Mouse (Mus musculus): Measurements from ENCODE around the gene Pth1r. TPM values are rescaled to one million over a fixed set of nuclear protein-coding genes. Genes with fewer than 3 reads are reported as not detected.

Gene Pth1r
- polyA plus RNA-seq, 1 experiment = 0.12 TPM

- TF ChIP-seq FOSL1 (IDR thresholded peaks at IDR 0.05; ENCODE audit: insufficient read depth, low read length, poor library complexity, severe bottlenecking) (no peak), MYOG (IDR thresholded peaks at IDR 0.05; ENCODE audit: control insufficient read depth, extremely low read depth, insufficient read length) (no peak), MYOD1 (IDR thresholded peaks at IDR 0.05; ENCODE audit: control insufficient read depth, insufficient read length, low read depth) (no peak), MAX (IDR thresholded peaks at IDR 0.05) (no peak), CTCF (IDR thresholded peaks at IDR 0.05; ENCODE audit: control insufficient read depth, insufficient read depth, insufficient read length) (no peak), CEBPB (IDR thresholded peaks at IDR 0.05; ENCODE audit: low read depth) (no peak), USF1 (IDR thresholded peaks at IDR 0.05; ENCODE audit: low read depth) (no peak)
- Histone ChIP-seq H3K4me3 (ENCODE audit: insufficient read depth, poor library complexity, severe bottlenecking) (no peak overlapping the region), H3ac (ENCODE audit: control insufficient read depth, insufficient read length, low read depth) (no peak overlapping the region), H3K79me2 (ENCODE audit: control insufficient read depth, insufficient read depth) (no peaks in the 10 kb centered on the region), H3K36me3 (ENCODE audit: control insufficient read depth, insufficient read depth) (no peaks in the 10 kb centered on the region), H3K79me3 (ENCODE audit: low read depth) (no peaks in the 10 kb centered on the region), H3K27me3 (ENCODE audit: control insufficient read depth, insufficient read depth, insufficient read length) (peaks cover 53% of the 10 kb centered on the region)
These were observed 10.9 kb upstream of the Pth1r start for GRCm38 (mm10) chr9:110757816-110758215.

DNA sequence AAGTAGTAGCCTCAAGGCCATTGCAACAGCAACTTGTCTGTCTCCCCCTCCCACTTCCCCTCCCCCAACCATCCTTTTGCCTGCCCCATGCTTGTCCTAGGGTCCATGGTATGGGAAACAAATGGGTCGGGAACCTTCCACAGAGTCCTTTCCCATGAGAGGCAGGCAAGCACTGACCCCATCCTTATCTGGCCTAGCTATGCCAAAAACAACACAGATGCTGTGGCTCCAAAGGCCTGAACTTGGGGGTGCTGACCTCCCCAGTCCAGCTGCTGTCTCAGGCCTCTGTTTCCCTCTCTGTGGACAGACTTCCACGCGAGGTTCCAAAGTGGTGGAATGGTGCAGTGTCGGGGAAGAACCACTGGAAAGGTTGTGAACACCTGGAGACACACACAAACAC is 6.8 kb upstream of the Pth1r start:
- H3K79me3 ChIP-seq (ENCODE audit: low read depth) = no peaks in the 10 kb centered on the region
- no peak for TF ChIP-seq CTCF (IDR thresholded peaks at IDR 0.05; ENCODE audit: control insufficient read depth, insufficient read depth, insufficient read length)
- no peak for TF ChIP-seq FOSL1 (IDR thresholded peaks at IDR 0.05; ENCODE audit: insufficient read depth, low read length, poor library complexity, severe bottlenecking)
- no peak for TF ChIP-seq MYOD1 (IDR thresholded peaks at IDR 0.05; ENCODE audit: control insufficient read depth, insufficient read length, low read depth)
- TF ChIP-seq MYOG (IDR thresholded peaks at IDR 0.05; ENCODE audit: control insufficient read depth, extremely low read depth, insufficient read length) = no peak
- TF ChIP-seq MAX (IDR thresholded peaks at IDR 0.05) = no peak
- H3K27me3 ChIP-seq (ENCODE audit: control insufficient read depth, insufficient read depth, insufficient read length) = peaks cover 70% of the 10 kb centered on the region
- H3ac ChIP-seq (ENCODE audit: control insufficient read depth, insufficient read length, low read depth) = no peak overlapping the region
- no peaks in the 10 kb centered on the region for H3K79me2 ChIP-seq (ENCODE audit: control insufficient read depth, insufficient read depth)
- no peaks in the 10 kb centered on the region for H3K36me3 ChIP-seq (ENCODE audit: control insufficient read depth, insufficient read depth)
- no peak overlapping the region for H3K4me3 ChIP-seq (ENCODE audit: insufficient read depth, poor library complexity, severe bottlenecking)

- TF ChIP-seq CTCF (IDR thresholded peaks at IDR 0.05; ENCODE audit: control insufficient read depth, insufficient read depth, insufficient read length) = no peak
- TF ChIP-seq FOSL1 (IDR thresholded peaks at IDR 0.05; ENCODE audit: insufficient read depth, low read length, poor library complexity, severe bottlenecking) = no peak
- Histone ChIP-seq H3K27me3 (ENCODE audit: control insufficient read depth, insufficient read depth, insufficient read length) (peaks cover 78% of the 10 kb centered on the region), H3ac (ENCODE audit: control insufficient read depth, insufficient read length, low read depth) (no peak overlapping the region)
These were observed 6.0 kb upstream of the Pth1r start for GRCm38 (mm10) chr9:110752917-110753435.

DNA sequence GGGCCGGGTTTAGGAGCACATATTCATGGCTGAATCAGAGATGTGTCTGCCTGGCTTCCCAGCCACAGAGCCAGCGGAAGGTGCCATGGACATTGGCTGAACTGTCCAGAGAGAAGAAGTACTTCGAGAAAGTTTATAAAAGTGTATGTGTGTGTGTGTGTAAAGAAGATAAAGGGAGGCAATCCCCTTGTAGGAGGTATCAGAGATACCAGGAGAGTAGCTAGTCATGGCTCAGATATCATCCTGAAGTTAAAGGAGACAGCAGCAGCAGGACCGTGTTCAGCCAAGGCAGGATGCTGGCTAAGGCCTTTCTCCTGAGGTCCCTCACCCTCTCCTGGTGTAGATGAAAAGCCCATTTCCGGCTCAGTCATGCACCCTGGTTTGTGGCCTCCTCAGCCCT is 4.5 kb upstream of the Pth1r start:
- Histone ChIP-seq H3ac (ENCODE audit: control insufficient read depth, insufficient read length, low read depth) (no peak overlapping the region), H3K79me2 (ENCODE audit: control insufficient read depth, insufficient read depth) (no peaks in the 10 kb centered on the region), H3K36me3 (ENCODE audit: control insufficient read depth, insufficient read depth) (no peaks in the 10 kb centered on the region), H3K79me3 (ENCODE audit: low read depth) (no peaks in the 10 kb centered on the region), H3K4me3 (ENCODE audit: insufficient read depth, poor library complexity, severe bottlenecking) (no peak overlapping the region), H3K27me3 (ENCODE audit: control insufficient read depth, insufficient read depth, insufficient read length) (peaks cover 85% of the 10 kb centered on the region)
- TF ChIP-seq MYOD1 (IDR thresholded peaks at IDR 0.05; ENCODE audit: control insufficient read depth, insufficient read length, low read depth) = no peak
- TF ChIP-seq USF1 (IDR thresholded peaks at IDR 0.05; ENCODE audit: low read depth) = no peak
- TF ChIP-seq CTCF (IDR thresholded peaks at IDR 0.05; ENCODE audit: control insufficient read depth, insufficient read depth, insufficient read length) = no peak
- no peak for TF ChIP-seq CEBPB (IDR thresholded peaks at IDR 0.05; ENCODE audit: low read depth)
- TF ChIP-seq MAX (IDR thresholded peaks at IDR 0.05) = no peak
- no peak for TF ChIP-seq MYOG (IDR thresholded peaks at IDR 0.05; ENCODE audit: control insufficient read depth, extremely low read depth, insufficient read length)
- TF ChIP-seq FOSL1 (IDR thresholded peaks at IDR 0.05; ENCODE audit: insufficient read depth, low read length, poor library complexity, severe bottlenecking) = no peak

More at GRCm38 (mm10) chr9:110752917-110753435, 6.0 kb upstream of the Pth1r start:
- Histone ChIP-seq H3K4me3 (ENCODE audit: insufficient read depth, poor library complexity, severe bottlenecking) (no peak overlapping the region), H3K36me3 (ENCODE audit: control insufficient read depth, insufficient read depth) (no peaks in the 10 kb centered on the region), H3K79me2 (ENCODE audit: control insufficient read depth, insufficient read depth) (no peaks in the 10 kb centered on the region), H3K79me3 (ENCODE audit: low read depth) (no peaks in the 10 kb centered on the region)

- H3K79me2 ChIP-seq (ENCODE audit: control insufficient read depth, insufficient read depth) = no peaks in the 10 kb centered on the region
These were observed 3.7 kb upstream of the Pth1r start for GRCm38 (mm10) chr9:110750404-110751187.

More at GRCm38 (mm10) chr9:110750404-110751187, 3.7 kb upstream of the Pth1r start:
- no peaks in the 10 kb centered on the region for H3K36me3 ChIP-seq (ENCODE audit: control insufficient read depth, insufficient read depth)
- TF ChIP-seq USF1 (IDR thresholded peaks at IDR 0.05; ENCODE audit: low read depth) (no peak), FOSL1 (IDR thresholded peaks at IDR 0.05; ENCODE audit: insufficient read depth, low read length, poor library complexity, severe bottlenecking) (no peak), CEBPB (IDR thresholded peaks at IDR 0.05; ENCODE audit: low read depth) (no peak), CTCF (IDR thresholded peaks at IDR 0.05; ENCODE audit: control insufficient read depth, insufficient read depth, insufficient read length) (no peak), MYOG (IDR thresholded peaks at IDR 0.05; ENCODE audit: control insufficient read depth, extremely low read depth, insufficient read length) (no peak), MAX (IDR thresholded peaks at IDR 0.05) (no peak), MYOD1 (IDR thresholded peaks at IDR 0.05; ENCODE audit: control insufficient read depth, insufficient read length, low read depth) (no peak)
- H3ac ChIP-seq (ENCODE audit: control insufficient read depth, insufficient read length, low read depth) = no peak overlapping the region
- peaks cover 83% of the 10 kb centered on the region for H3K27me3 ChIP-seq (ENCODE audit: control insufficient read depth, insufficient read depth, insufficient read length)
- no peaks in the 10 kb centered on the region for H3K79me3 ChIP-seq (ENCODE audit: low read depth)
- no peak overlapping the region for H3K4me3 ChIP-seq (ENCODE audit: insufficient read depth, poor library complexity, severe bottlenecking)

Data from C2C12 (cell line).